Mouse (Mus musculus): ENCODE measurements at regions not wholly inside any gene's neighbourhood (a gene's known extent, or its start where the extent isn't known, plus 50 kb on each side); places are given as distances from the start of the nearest gene placed in this dataset.

DNA sequence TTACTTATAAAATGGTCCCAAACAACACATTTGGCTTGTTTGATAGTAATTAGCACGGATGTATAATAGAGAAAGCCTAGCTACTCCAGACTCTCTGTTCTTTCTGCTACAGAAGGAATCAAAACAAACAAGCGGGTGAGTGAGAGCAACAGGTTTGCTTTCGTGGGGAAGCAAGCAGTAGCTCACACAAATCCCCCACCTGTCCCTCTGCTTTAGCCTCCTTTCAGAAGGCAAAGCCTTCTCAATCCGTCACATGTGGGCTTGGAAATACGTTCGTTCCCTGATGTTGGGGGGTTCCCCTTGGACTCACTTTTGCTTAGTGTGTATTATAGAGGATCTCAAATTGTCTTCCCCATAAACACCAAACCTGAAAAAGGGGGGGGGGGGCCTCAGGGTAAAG lies 311.8 kb downstream of the Ndfip2 start:
- H3K9ac ChIP-seq, result no peak overlapping the region
- 79% methylated on average over 6 of the region's 6 CpGs for WGBS
- ATAC-seq (ENCODE audit: insufficient number of reproducible peaks, low FRiP score), result no peak

DNA sequence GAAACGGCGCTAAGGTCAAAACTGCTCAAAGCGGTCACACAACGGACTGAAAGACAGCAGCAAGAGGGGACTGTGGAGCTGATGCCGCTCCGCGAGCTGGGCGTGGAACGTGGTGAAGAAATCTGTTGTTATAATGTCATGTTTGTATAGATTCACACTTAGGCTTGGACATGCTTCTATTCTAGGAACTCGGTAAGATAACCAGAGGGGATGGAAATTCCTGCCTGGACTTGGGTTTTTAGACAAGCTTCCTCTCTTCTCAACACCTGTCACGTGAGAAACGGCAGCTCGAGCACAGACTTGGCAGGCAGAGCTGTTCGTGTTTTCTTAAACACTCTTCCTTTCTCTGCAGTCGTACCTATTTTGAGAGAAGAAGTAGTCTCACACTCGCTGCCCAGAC lies 307.5 kb downstream of the Ndfip2 start:
- ATAC-seq (ENCODE audit: insufficient number of reproducible peaks, low FRiP score), result peak; percentile 73
- peaks cover 3% of the 10 kb centered on the region; the same call in 1 of the 2 replicates for H3K4me1 ChIP-seq (replicated peaks)
- WGBS, result 25% methylated on average over 16 of the region's 16 CpGs
- no peaks in the 10 kb centered on the region for H3K36me3 ChIP-seq
- peak overlapping the region; percentile 89 for H3K27ac ChIP-seq (ENCODE audit: poor library complexity, severe bottlenecking)
- 0 out of 2 replicates have a peak overlapping the region, but pooled peaks have one; percentile 44 for H3K9ac ChIP-seq
- H3K4me2 ChIP-seq, result peak overlapping the region; percentile 64
- no peaks in the 10 kb centered on the region for H3K27me3 ChIP-seq (replicated peaks)
- H3K4me3 ChIP-seq, result peak overlapping the region; percentile 33
- no peaks in the 10 kb centered on the region for H3K9me3 ChIP-seq (replicated peaks)

More for the DNA sequence above, 311.8 kb downstream of the Ndfip2 start:
- no peak overlapping the region for H3K4me3 ChIP-seq
- no peak overlapping the region for H3K27ac ChIP-seq (ENCODE audit: poor library complexity, severe bottlenecking)
- H3K9me3 ChIP-seq (replicated peaks), result no peaks in the 10 kb centered on the region
- no peaks in the 10 kb centered on the region for H3K27me3 ChIP-seq (replicated peaks)
- H3K4me1 ChIP-seq (replicated peaks), result peaks cover 16% of the 10 kb centered on the region
- no peak overlapping the region for H3K4me2 ChIP-seq
- no peaks in the 10 kb centered on the region for H3K36me3 ChIP-seq

DNA sequence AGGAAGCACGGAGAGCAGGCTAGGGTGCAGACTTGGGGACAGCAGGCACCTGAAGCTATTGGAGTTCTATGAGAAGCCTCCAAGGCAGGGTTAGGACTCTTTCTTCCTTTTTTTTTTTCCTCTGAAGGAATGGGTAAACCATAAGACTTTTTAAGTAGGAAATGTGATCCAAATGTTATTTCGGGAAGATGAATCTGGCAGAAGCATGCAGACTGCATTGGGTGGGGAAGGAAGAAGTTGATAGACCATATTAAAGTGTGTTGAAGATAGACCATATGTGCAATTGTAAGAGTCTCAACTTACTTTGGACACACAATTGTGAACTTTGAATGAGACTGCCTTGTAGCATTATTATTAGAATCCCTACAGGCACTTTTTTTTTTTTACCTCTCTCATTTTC lies 304.5 kb downstream of the Ndfip2 start:
- no peak overlapping the region for H3K4me2 ChIP-seq
- WGBS, result 89% methylated on average over 2 of the region's 2 CpGs
- no peak for ATAC-seq (ENCODE audit: insufficient number of reproducible peaks, low FRiP score)
- H3K4me1 ChIP-seq (replicated peaks), result peaks cover 3% of the 10 kb centered on the region; the same call in 1 of the 2 replicates
- H3K9ac ChIP-seq, result no peak overlapping the region
- no peak overlapping the region for H3K4me3 ChIP-seq
- no peaks in the 10 kb centered on the region for H3K27me3 ChIP-seq (replicated peaks)
- H3K36me3 ChIP-seq, result no peaks in the 10 kb centered on the region
- no peaks in the 10 kb centered on the region for H3K9me3 ChIP-seq (replicated peaks)
- no peak overlapping the region for H3K27ac ChIP-seq (ENCODE audit: poor library complexity, severe bottlenecking)

DNA sequence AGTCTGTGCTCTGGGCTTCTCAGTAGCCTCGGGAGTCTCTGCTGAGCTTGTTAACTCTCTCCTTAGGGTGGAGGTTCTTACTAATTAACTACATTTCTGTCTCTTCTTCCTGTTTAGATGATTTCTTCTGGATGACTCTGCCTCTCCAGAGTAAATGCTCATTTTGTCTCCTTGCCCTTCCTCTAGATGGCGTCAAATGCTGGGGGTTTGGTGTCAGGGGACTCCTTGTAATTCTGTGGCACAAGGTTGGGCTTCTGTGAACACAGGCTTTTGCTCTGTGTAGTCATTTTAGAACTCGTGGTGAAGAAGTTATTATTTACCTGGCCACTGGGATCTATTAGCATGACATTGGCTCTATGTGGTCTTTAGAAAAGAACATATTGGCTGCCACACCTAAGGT lies 298.4 kb downstream of the Ndfip2 start:
- WGBS, result 43% methylated on average over 3 of the region's 3 CpGs
- Histone ChIP-seq H3K4me1 (replicated peaks) (peaks cover 7% of the 10 kb centered on the region; the same call in 1 of the 2 replicates), H3K36me3 (no peaks in the 10 kb centered on the region), H3K9me3 (replicated peaks) (no peaks in the 10 kb centered on the region), H3K27ac (ENCODE audit: poor library complexity, severe bottlenecking) (no peak overlapping the region), H3K4me3 (no peak overlapping the region), H3K27me3 (replicated peaks) (no peaks in the 10 kb centered on the region), H3K9ac (no peak overlapping the region), H3K4me2 (no peak overlapping the region)
- ATAC-seq (ENCODE audit: insufficient number of reproducible peaks, low FRiP score), result no peak

DNA sequence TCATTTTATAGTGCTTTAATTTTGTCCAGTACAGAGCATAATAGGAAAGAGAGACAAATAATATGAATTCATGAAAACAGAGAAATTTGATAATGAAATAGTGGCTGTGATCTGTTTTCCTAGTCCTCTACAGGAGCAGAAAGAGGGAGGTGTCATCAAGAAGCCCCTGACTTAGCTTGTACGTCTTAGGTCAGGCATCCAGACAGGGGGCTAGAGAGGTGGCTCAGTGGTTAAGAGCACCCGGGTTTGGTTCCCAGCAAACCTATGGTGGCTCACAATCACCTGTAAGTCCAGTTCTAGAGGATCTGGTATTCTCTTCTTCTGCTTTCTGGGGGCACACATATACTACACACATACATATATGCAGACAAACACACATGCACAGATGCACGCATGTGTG lies 285.7 kb downstream of the Ndfip2 start:
- Histone ChIP-seq H3K4me3 (no peak overlapping the region), H3K9me3 (replicated peaks) (no peaks in the 10 kb centered on the region), H3K9ac (no peak overlapping the region), H3K27ac (ENCODE audit: poor library complexity, severe bottlenecking) (no peak overlapping the region), H3K4me2 (no peak overlapping the region), H3K36me3 (no peaks in the 10 kb centered on the region), H3K27me3 (replicated peaks) (no peaks in the 10 kb centered on the region), H3K4me1 (replicated peaks) (no peaks in the 10 kb centered on the region; the same call in 1 of the 2 replicates)
- WGBS, result 83% methylated on average over 3 of the region's 3 CpGs
- no peak for ATAC-seq (ENCODE audit: insufficient number of reproducible peaks, low FRiP score)

DNA sequence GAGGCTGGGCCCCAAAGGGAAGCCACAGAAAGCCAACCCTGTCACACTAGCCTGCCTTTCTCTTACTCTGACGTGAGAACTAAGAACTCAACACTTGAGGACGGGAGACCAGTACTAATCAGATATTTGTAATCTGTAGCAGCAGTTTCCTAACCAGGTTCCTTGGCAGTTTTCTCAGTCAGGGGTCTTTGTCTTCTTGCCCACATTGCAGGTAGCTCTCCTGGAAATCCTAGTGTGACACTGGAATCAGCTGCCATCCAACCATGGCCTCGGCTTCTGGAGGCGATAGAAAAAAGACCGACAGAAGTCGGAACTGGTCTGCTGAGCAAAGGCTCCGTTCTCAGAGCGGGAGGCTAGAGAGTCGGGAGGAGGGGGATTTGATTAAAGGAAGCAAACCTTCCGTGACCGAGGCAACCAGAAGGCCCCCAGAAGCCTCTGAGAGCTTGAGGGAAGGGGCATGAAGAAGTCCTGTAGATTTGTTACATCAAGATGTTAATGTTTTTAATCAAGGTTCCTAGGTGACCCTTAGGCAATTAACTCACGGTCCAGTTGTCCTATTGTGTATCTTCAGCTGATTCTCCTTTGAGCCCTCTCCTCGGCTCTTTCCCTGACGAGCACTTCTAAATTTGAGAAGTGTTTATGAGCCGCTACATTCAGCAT lies 284.2 kb downstream of the Ndfip2 start:
- Histone ChIP-seq H3K9me3 (replicated peaks) (no peaks in the 10 kb centered on the region), H3K4me2 (peak overlapping the region; percentile 57), H3K4me1 (replicated peaks) (no peaks in the 10 kb centered on the region; the same call in 1 of the 2 replicates), H3K9ac (no peak overlapping the region), H3K36me3 (no peaks in the 10 kb centered on the region), H3K4me3 (peak overlapping the region; percentile 20; the same call in 1 of the 2 replicates), H3K27ac (ENCODE audit: poor library complexity, severe bottlenecking) (no peak overlapping the region), H3K27me3 (replicated peaks) (no peaks in the 10 kb centered on the region)
- no peak for ATAC-seq (ENCODE audit: insufficient number of reproducible peaks, low FRiP score)
- 19% methylated on average over 15 of the region's 15 CpGs for WGBS

DNA sequence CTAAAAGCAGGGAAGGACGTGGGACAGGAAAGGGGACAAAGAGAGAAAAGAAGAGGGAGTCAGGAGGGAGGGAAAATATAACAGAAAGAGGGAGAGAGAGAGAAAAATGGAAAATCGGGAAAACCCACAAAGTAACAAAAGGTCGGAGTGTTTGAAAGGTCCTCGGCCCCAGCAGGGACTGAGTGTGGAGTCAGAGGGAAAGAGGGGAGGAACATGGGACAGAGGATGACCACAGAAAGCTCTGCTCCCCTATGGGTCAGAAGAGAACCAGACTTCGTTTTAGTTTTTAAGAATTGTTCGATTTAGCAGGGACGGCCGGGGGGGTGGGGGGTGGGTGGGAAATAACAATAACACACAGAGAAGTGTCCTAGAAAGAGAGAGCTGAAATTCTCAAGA lies 283.7 kb downstream of the Ndfip2 start:
- ATAC-seq (ENCODE audit: insufficient number of reproducible peaks, low FRiP score), result no peak
- H3K9ac ChIP-seq, result no peak overlapping the region
- no peaks in the 10 kb centered on the region for H3K27me3 ChIP-seq (replicated peaks)
- no peaks in the 10 kb centered on the region for H3K9me3 ChIP-seq (replicated peaks)
- no peaks in the 10 kb centered on the region for H3K36me3 ChIP-seq
- H3K4me2 ChIP-seq, result peak overlapping the region; percentile 57
- H3K4me1 ChIP-seq (replicated peaks), result no peaks in the 10 kb centered on the region; the same call in 1 of the 2 replicates
- H3K27ac ChIP-seq (ENCODE audit: poor library complexity, severe bottlenecking), result no peak overlapping the region
- 64% methylated on average over 8 of the region's 8 CpGs for WGBS
- no peak overlapping the region for H3K4me3 ChIP-seq

DNA sequence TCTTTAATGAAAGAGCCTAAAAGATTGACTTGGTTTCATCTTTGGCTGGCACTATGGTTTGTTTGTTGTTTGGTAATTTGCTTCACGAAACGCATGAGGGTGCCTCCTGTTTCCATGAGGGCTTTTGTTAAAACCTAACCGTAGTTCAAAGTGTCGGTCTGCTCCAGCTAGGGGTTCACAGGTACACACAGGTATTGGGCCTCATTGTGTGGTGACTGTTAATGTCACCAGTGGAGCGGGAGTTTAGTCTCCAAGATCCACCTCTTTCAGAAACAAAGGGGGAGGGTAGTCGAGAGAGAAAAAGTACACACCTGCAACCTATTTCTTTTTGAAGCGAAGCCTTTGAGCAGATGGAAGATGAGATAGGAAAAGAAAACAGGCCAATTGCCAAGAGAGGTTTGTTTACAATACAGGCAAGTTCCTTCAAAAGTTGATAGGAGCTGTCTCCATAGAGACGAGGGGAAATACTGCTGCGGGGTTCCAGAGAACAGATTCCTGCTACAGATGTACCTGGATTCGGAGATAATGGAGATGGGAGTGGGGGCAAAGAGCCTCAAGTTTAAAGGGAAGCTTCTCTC lies 273.9 kb downstream of the Ndfip2 start:
- H3K27ac ChIP-seq (ENCODE audit: poor library complexity, severe bottlenecking), result no peak overlapping the region
- peaks cover 6% of the 10 kb centered on the region; the same call in 1 of the 2 replicates for H3K9me3 ChIP-seq (replicated peaks)
- H3K27me3 ChIP-seq (replicated peaks), result no peaks in the 10 kb centered on the region
- no peak for ATAC-seq (ENCODE audit: insufficient number of reproducible peaks, low FRiP score)
- no peak overlapping the region for H3K9ac ChIP-seq
- H3K4me1 ChIP-seq (replicated peaks), result no peaks in the 10 kb centered on the region
- no peak overlapping the region for H3K4me3 ChIP-seq
- H3K4me2 ChIP-seq, result no peak overlapping the region
- WGBS, result 55% methylated on average over 10 of the region's 10 CpGs
- H3K36me3 ChIP-seq, result no peaks in the 10 kb centered on the region

DNA sequence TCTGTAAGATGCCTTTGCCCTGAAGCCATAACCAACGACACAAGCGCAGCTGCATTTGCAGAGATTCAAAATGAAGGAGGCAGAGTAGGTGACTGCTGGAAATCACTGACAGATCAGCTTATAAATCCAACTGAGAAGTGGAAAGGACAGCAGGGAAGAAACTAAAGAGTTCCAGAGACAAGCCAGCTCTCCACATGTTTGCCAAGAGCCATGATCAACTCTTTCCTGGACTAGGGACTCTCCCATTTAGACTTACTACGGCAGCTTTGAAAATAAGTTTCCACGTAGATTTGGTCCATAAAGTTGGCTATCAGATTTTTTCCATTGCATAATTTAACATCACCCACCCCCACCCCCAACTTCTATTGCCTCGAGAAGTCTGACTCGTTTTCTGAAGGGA lies 269.7 kb downstream of the Ndfip2 start:
- 71% methylated on average over 6 of the region's 6 CpGs for WGBS
- no peaks in the 10 kb centered on the region for H3K27me3 ChIP-seq (replicated peaks)
- no peaks in the 10 kb centered on the region for H3K36me3 ChIP-seq
- H3K4me3 ChIP-seq, result no peak overlapping the region
- no peak overlapping the region for H3K4me2 ChIP-seq
- no peak overlapping the region for H3K27ac ChIP-seq (ENCODE audit: poor library complexity, severe bottlenecking)
- peaks cover 4% of the 10 kb centered on the region for H3K4me1 ChIP-seq (replicated peaks)
- H3K9ac ChIP-seq, result no peak overlapping the region
- H3K9me3 ChIP-seq (replicated peaks), result no peaks in the 10 kb centered on the region
- no peak for ATAC-seq (ENCODE audit: insufficient number of reproducible peaks, low FRiP score)

DNA sequence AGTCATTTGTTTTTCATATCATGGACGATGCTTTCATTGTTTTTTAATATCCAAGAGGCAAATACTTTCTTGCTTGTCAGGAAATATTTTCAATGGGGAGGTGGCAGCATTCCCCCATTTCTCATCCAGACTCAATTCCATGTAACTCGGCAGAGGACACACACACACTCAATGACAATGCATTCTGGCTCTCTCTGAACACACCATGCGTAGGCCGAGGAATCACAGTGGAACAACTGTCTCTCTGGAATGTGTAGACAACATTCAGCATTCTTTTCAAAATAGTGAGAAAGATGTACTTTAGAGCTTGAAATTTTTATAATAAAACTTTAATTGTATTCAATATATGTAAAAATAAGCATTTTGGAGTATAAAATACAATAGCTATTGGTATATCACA lies 265.5 kb downstream of the Ndfip2 start:
- Histone ChIP-seq H3K9ac (no peak overlapping the region), H3K4me1 (replicated peaks) (peaks cover 10% of the 10 kb centered on the region), H3K27ac (ENCODE audit: poor library complexity, severe bottlenecking) (no peak overlapping the region), H3K36me3 (no peaks in the 10 kb centered on the region), H3K27me3 (replicated peaks) (no peaks in the 10 kb centered on the region), H3K9me3 (replicated peaks) (no peaks in the 10 kb centered on the region), H3K4me2 (no peak overlapping the region), H3K4me3 (no peak overlapping the region)
- 84% methylated on average over 4 of the region's 4 CpGs for WGBS
- no peak for ATAC-seq (ENCODE audit: insufficient number of reproducible peaks, low FRiP score)

DNA sequence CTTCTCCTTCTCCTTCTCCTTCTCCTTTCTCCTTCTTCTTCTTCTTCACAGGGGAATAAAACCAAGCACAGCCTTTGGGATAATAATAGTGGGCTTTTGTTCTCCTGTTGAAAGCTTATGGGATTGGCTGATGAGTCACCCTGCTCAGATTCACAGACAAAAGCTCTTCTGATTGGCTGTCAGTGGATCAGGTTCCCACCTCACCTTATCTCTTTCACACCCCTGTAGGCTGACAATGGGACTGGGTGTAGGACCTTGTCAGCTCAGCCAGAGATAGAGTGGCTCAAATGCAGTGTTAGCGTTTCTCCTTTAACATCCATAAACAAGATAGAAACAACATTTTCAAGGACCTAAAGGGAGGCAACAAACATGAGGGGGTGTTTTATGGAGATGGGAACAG lies 263.9 kb downstream of the Ndfip2 start:
- Histone ChIP-seq H3K9ac (no peak overlapping the region), H3K27ac (ENCODE audit: poor library complexity, severe bottlenecking) (no peak overlapping the region), H3K4me1 (replicated peaks) (peaks cover 10% of the 10 kb centered on the region), H3K4me2 (no peak overlapping the region), H3K9me3 (replicated peaks) (no peaks in the 10 kb centered on the region), H3K4me3 (no peak overlapping the region), H3K27me3 (replicated peaks) (no peaks in the 10 kb centered on the region), H3K36me3 (no peaks in the 10 kb centered on the region)
- WGBS, result 6% methylated on average over 1 of the region's 1 CpGs
- ATAC-seq (ENCODE audit: insufficient number of reproducible peaks, low FRiP score), result peak; percentile 71; the same call in 1 of the 2 replicates
